Mouse (Mus musculus) heart, postnatal 25 days (tissue): ENCODE measurements at regions not wholly inside any gene's neighbourhood (a gene's known extent, or its start where the extent isn't known, plus 50 kb on each side); places are given as distances from the start of the nearest gene placed in this dataset.

Source experiments
- DNase-seq: peaks from one replicate; pipeline ENCODE4 v3.0.0; 2022; ENCODE audit warnings: low spot score
- intact Hi-C: fragments of 180-260 bp; cut with DNase I; formaldehyde crosslinking; loops from one replicate; pipeline ENCODE4 v1.15.1; 2025

DNA sequence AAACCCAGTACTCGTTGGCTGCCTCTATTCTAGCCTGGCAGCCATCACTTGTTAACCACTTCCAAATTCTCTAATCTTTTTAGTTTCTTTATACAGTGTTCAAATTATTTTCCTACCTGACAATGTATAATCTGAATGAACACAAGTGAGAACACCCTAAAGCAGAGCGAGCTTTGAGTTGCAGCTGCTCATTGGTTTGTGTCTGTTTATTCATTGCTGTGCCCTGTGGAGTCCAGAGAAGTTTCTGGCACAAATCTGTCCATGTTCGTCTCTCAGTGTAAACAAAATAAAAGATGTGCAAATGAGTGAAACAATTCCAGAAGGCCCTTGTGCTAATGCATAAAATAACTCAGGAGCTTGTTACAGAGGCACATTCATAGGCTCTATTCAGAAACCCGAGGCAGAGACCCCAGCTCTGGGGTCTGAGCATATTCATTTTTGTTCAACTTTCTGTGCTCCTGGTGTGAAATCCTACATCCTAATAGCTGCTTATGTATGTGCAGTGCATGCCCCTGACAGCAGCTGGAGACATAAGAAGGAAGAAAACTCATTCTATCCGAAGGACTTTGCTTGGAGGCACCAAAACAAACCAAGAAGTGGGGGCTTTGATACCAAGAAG is 469.5 kb upstream of the Kdm8 start:
- intact Hi-C loops, result no loop called here
- DNase-seq, result no peak

DNA sequence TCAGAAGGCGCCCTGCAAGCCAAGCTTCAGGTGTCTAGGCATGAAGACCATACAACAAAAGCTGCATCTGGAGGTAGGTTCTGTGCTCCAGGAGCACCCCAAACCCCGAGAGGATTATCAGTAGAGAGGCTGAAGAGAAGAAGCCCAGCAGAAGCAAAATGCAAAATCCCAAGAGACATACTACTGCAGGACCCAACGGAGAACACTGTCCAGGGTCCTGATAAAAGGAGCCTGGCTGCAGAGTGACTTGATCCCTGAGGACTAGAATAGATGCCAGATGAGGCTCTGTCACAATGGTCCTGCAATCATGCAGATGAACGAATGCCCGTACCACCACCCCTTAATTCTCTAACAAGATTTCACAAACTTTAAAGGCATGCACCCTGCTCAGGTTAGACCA is 455.0 kb upstream of the Kdm8 start:
- intact Hi-C loops, result no loop called here
- no peak for DNase-seq

DNA sequence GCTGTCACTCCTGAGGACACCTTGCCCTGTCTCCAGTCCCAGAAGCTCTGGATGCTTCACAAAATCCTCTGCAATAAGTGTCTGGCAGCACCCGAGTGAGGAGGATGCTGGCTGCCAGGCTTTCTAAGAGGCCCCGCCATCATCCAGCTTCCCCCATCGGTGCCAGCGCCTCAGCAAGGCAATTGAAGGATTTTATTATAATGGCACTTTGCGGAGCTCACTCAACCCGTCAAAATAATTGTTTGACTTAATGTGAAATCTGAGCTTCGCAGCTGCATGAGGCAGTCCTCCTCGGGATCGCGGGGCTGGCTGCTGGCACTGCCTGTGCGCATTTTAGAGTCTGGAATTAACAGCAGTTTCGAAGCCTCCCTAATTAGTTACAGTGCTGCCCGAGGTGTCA is 453.8 kb upstream of the Kdm8 start:
- no peak for DNase-seq
- intact Hi-C loops, result no loop called here

DNA sequence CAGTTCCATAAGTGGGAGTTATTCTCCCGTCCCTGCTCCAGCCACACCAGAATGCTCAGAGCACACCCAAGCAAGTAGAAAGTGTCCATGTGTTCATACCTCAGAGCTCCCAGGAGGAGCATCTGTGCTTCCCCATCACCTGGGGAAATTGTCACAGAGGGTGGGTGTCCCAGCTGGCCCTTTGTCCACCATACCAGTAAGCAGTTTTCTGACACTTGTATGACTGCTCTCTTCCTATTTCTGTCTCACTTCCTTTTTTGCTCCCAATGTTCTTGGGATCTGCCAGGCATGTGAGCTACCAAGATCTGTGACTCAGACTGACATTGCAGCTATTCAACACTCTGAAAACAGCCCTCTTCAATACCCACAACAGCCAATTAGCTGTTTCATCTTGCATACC is 447.9 kb upstream of the Kdm8 start:
- no peak for DNase-seq
- intact Hi-C loops, result no loop called here

DNA sequence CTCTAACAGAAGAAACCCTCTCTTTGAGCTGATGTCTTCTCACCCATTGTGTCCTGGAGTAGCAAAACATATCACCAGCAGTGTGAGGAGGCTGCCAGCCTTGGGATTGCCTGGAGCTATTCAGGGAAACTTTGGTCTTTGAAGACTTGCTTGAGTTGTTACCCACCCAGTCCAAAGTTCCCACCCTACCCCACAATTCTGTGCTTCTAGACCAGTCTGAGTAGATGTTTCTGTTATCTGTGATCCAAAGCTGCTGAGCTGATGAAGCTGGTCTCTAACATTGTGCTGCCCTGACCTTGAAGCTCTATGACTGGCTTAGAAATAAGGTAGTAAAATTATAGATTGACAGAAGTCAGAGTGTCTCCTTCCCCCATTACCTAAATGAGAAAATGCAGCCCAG is 443.8 kb upstream of the Kdm8 start:
- intact Hi-C loops, result no loop called here
- no peak for DNase-seq

DNA sequence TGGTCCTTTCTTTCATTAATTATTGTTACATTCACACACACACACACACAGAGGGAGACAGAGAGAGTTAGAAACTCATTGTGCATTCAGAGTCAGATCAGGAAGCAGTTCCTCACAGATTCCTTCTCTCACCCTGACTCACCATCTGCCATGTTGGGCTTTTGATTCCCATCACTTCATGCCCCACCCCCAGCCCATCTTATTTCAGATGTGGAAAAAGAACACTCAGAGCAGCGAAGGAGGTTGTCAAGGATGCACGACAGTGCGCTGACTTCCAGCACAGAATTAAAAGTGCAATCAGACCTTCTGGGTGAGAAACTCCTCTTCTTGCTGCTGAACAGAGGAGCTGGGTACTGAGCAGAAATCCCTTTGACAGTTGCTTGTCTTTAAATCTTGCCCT is 438.8 kb upstream of the Kdm8 start:
- DNase-seq, result no peak
- intact Hi-C loops, result no loop called here

DNA sequence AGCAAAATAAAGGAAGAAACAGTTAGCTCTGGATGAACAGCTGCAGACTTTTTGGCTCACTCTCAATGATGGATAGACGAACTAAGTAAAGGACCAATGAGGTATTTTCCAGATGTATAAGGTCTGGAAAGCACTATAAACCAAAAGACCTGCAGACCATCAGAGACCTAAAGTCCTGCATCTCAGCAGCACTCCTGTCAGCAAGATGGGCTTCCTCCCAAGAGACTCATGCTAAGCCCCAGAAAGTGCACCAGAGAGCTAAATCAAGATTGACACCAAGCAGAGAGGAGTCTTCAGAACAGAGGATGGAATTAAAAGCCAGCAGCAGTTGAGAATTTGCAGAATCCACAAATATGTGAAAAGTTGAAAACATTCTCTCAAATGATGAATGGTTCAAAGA is 425.2 kb upstream of the Kdm8 start:
- intact Hi-C loops, result no loop called here
- DNase-seq, result no peak

DNA sequence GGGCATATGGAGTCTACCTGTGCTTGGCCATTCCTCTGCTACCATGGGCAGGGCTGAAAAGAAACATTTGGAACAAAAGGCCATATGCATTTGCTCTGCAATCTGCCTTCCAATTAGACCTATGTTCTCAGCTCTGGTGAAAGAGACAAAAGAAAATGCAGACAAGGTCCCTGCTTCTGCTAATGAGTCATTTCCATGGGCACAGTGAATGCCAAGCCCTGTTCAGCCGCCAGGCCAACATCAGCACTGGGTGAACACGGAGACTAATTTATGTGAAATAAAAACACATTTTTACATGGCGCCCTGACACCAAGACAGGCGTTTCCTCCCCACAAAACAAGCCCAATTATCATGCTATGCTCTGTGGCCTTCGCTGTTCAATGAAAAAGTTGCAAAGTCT is 419.5 kb upstream of the Kdm8 start:
- no peak for DNase-seq
- intact Hi-C loops, result no loop called here

DNA sequence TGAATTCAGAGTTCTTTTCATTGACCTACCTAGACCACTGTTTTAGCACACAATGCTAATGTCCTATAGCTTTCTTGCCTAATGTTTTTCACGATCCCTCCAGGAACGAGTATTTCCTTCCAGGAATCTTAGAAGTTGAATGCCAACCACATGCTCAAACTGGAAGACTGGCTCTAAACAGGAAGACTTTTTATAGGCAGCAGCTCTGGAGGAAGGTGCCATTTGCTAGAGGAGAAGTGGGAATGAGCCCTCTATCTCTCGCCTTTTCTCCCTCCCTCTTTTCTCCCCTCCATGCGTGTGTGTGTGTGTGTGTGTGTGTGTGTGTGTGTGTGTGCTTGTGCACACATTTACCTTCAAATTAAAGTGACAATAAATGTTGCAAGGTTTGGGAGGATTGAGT is 410.7 kb upstream of the Kdm8 start:
- no peak for DNase-seq
- intact Hi-C loops, result no loop called here

DNA sequence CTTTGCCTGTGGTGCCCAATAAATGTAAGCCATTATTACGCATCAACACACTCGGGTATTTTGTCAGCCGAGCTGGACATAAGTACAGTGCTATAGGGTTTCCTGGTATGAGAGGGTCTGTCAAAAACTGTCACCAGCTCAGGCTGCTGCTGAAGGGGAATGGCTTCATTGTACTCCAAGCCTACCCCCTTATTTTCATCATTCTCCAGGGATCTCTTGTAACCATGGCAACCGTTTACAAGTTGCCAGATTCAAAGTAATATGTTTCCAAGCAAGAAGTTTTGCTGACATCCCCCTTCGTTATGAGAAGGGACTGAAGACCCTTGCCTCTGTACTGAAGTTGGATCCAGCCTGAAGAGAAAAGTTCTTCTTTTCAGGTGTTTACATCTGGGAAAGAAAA is 410.3 kb upstream of the Kdm8 start:
- intact Hi-C loops, result no loop called here
- no peak for DNase-seq

DNA sequence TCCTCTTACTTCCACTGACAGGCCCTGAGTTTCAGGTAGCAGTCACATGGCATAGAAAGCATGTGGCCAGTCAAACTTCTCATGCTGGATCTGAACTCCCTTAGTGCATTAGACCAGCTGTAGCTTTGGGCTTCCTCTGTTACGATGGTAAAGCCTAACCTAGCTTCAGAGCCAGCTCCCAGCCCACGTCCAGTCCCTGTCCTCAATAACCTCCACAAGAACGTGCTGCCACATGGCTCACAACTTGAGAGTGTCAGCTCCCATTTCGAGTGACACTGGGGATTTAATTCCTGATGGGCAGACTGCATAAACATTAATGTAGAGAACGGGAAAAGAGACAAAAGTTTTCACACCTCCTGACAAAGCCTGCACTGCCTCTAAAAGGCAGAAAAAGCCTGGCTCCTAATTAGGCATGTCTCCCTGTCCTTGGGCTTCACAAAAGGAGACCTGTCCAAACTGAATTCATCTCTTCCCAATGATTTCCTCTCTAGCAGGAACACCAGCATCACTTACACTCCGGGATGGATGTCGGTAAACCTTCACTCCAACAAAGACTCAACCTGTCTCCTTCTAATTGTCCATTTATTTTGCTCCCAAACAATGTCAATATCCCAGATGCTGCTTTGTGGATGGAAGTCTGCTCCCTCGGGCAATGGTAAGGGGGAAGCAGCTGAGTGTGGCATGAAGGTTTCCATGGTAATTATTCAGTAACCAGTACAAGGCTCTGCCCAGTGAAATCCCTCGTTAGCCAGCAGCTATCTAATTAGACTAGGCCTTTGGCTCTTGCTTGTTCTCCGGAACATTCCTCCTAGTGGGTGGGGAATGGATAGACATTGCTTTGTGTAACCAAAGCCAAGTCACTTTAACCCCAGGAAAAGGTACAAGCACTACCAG is 408.1 kb upstream of the Kdm8 start:
- no peak for DNase-seq
- intact Hi-C loops, result no loop called here

DNA sequence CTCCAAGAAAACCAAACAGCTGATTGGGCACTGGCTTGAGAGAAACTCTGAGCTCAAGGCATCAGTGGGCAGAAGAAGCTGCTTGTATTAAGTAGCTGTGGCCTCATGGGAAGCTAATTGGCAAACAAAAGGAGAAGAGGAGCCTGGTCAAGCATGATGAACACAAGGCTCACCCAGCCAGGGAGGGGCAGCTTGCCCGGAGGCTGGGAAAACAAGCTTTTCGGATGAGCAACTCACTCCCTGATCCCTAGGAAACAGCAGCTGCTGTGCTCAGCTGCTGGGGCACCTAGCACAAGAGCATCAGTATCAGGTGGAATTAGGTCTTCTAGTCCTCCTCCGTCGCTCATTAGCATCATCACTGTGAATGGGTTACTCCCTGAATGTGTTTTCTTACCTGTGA is 405.6 kb upstream of the Kdm8 start:
- intact Hi-C loops, result no loop called here

DNA sequence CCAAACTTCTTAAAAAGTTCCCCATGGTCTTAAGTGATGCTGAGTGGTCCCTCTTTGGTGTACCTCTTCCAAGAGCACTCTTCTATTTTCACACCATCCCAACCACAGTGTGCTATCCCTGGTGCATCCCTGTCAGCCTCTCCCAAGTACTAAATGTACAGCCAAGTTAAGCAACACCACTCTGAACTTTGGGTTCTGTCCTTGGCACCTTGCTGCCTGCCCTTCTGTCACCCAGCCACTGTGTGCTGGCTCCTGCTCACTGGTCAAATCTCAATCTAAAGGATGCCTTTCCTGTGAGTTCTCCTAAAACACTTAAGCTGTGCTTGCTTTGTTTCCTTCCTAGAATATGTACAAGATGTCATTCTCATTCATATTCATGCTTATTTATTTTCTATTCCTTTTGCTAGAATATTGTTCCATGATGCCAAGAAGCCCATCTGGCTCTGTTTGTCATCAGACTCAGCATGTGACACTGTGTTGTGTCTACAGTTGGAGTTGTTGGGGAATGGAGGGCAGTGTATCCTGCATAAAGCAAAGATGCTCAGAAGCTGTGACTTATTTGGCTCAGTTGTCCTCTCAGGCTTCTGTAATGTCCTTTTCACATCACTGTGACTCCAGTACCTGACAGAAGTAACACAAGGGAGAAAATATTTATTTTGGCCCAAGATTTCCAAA is 388.4 kb upstream of the Kdm8 start:
- intact Hi-C loops, result no loop called here
- DNase-seq, result no peak

More for the DNA sequence above, 405.6 kb upstream of the Kdm8 start:
- no peak for DNase-seq

DNA sequence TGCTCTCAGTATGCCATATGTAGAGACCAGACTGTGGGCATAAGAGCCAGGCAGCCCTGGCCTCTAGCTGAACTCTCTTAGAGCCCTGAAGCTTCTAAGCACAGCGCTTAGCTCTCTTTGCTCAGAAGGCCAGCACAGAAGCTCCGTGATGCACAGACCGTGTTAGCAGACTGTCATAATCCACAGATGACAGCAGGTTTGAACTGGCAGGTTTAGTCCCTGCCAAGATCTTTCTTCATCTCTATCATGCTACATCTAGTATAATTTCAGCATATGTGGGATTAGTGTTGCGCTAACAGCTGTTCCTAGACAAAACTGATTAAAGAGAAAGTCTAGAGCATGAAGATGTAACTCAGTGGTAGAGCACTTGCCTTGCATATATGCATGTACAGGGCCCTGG is 342.0 kb upstream of the Kdm8 start:
- intact Hi-C loops, result no loop called here
- DNase-seq, result no peak

DNA sequence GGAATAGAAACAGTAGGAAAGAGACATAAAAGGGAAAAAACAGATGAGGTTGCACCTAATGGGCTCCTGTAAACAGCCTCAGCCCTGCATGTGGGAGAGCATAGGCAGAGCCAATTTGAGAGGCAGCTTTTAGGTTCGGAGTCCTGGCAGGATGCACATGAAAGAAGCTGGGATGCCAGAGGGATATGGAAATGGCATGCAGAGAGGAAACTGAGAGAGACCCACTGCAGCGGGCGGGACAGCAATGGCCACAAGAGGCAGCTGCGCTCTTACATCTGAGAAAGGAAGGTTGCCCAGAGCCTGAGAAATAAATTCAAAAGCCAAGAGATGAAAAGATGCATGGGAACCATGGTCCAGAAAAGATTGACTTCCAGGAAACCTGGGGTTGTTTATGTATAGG is 340.5 kb upstream of the Kdm8 start:
- intact Hi-C loops, result no loop called here
- DNase-seq, result no peak

DNA sequence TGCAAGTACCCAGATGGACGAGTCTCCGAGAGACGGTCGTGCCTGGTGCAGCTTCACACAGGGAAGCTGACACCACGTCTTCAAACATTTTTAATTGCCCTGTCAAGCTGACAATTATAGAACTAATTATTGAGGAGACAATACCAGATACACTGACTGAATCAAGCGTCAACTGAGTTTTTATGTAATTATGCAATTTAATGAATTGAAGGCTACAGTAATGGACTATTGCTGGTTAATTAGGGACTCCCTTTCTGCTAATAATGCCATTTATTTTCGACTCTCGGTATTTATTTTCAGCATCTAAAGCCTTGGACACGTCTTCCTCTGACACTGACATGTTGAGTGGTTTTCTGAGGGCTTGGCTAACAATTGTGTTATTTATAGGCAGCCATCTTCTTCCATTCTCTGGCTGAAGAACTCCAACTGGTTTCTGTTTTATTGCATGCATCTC is 331.6 kb upstream of the Kdm8 start:
- no peak for DNase-seq
- intact Hi-C loops, result no loop called here

DNA sequence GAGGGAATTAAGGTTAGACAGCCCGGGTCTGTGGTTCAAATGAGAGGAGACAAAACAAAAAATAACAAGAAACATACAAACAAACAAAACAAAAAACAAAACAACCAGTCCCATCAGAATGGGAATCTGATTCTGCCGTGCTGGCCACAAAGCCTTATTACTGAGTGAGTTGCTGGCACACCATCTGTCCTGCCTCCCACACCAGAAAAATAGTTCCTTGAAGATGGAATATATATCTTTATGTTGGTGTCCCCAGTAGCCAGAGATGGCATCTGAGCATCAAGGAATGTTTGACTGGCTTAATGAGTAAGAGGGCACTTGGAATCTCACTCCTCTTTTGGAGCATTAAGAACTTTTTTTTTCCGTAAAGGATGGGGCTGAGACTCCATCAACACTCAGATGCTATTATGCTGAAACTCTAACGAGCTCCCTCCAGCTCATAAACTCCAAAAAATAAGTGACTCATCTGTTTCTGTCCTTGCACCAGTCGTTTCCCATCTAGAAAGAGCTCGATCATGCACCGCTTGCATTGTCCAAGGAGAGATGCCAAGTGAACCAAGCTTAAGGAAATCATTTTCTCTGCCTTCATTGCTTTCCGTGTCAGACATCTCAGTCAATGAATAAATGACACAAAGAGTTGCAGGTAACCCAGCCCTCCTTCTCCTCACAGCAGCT is 329.0 kb upstream of the Kdm8 start:
- intact Hi-C loops, result no loop called here
- no peak for DNase-seq

DNA sequence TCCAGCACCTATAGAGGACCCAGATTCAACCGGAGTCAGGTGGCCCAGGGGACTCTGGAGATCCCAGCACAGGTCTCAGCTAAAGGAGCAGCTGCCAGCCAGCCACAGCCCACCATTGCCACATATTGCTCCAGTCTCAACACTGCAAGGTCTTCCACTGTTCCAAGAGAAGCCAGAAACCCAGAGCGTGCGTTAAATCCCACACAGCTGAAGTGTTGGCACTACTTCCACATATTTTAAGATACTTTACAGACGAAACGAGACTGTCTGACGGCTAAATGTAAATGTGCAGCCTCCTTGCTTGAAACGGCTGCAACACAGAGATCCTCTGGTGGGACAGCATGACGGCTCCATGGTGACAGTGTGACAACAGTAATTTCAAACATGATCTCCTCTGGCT is 327.3 kb upstream of the Kdm8 start:
- intact Hi-C loops, result no loop called here
- no peak for DNase-seq

DNA sequence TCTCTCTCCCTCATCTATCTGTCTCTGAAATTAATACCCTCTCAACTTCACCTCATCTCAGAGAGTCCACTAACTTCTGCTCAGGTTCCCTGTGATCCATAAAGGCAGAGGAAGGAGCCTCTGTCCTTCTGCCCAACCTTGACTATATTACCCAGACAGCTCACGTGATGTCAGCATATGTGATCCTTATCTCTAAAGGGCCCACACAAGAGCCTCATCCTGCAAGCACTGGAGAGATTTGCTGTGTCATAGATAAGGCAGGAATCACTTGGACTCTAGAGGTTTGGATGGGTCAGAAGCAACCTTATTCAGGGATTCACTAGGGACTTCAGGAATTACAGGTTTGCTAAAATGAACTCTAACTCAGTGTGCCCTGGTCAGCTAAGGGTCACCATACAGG is 315.3 kb upstream of the Kdm8 start:
- DNase-seq, result no peak
- intact Hi-C loops, result no loop called here

DNA sequence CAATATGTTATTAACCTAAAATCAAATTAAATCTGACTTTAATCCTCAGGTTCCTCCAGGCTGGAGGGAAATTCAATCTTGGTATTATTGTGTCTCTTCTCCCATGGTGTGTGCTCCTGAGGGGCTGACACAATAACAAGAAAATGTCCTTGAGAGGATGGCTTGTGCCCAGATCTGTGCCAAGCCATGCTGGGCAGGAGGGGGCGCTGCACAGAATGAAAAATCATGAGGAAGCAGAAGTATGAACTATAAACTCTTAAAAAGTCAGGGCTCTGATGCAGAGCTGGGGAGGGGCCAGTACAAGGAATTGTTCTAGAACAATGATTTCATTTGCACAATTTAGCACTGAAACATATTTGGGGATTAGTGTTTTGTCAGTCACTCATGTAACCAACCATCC is 312.5 kb upstream of the Kdm8 start:
- intact Hi-C loops, result no loop called here

DNA sequence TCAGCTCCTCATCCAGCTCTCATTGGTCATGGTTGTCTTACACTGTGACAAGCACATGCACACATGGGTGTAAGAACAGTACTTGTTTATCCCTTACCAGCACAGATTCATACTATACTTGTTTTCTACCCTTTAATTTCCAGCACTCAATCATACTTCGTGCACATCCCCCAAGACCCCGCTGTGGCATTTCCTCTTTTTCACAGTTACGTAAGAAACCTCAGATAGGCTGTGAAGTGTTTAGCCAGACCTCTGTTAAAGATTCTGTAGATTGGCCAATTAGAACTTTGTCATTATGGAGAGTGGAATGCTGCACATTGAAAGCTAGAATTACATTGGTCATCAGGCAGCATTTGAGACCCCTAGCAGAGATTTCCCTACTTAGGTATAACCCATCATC is 305.9 kb upstream of the Kdm8 start:
- DNase-seq, result no peak
- intact Hi-C loops, result no loop called here

More for the DNA sequence above, 312.5 kb upstream of the Kdm8 start:
- DNase-seq, result no peak
